Mouse (Mus musculus): ENCODE measurements around the gene Tfdp2. TPM values are rescaled to one million over a fixed set of nuclear protein-coding genes. Genes with fewer than 3 reads are reported as not detected.
A peak's percentile ranks its signal among the peaks of the same experiment; 100 is the strongest.

Gene Tfdp2
- polyA plus RNA-seq, 1 experiment: 17.0 TPM

- TF ChIP-seq CTCF (IDR thresholded peaks at IDR 0.05; ENCODE audit: extremely low read depth, insufficient read depth, insufficient read length, insufficient replicate concordance) (no peak), POLR2A (IDR thresholded peaks at IDR 0.05; ENCODE audit: low read depth, low read length) (no peak)
- Histone ChIP-seq H3K27ac (ENCODE audit: insufficient read depth, low read length) (no peak overlapping the region), H3K4me3 (ENCODE audit: extremely low read depth, insufficient read depth, insufficient read length) (no peak overlapping the region), H3K27me3 (ENCODE audit: control insufficient read depth, insufficient read depth, low read length) (no peaks in the 10 kb centered on the region), H3K4me1 (ENCODE audit: control insufficient read depth, insufficient read depth, insufficient read length) (no peaks in the 10 kb centered on the region), H3K36me3 (ENCODE audit: control insufficient read depth, insufficient read depth, low read length) (no peaks in the 10 kb centered on the region)
- DNase-seq (ENCODE audit: low read depth in 1 of 2, low spot score in 2 of 2): no peak
- 84% methylated on average over 2 of the region's 2 CpGs for WGBS
Observed at GRCm38 (mm10) chr9:96223302-96223701, 27.2 kb downstream of the Tfdp2 start.

GRCm38 (mm10) chr9:96228285-96228684, 32.2 kb downstream of the Tfdp2 start:
- Histone ChIP-seq H3K27me3 (ENCODE audit: control insufficient read depth, insufficient read depth, low read length) (no peaks in the 10 kb centered on the region), H3K4me3 (ENCODE audit: extremely low read depth, insufficient read depth, insufficient read length) (no peak overlapping the region), H3K4me1 (ENCODE audit: control insufficient read depth, insufficient read depth, insufficient read length) (no peaks in the 10 kb centered on the region), H3K27ac (ENCODE audit: insufficient read depth, low read length) (no peak overlapping the region), H3K36me3 (ENCODE audit: control insufficient read depth, insufficient read depth, low read length) (no peaks in the 10 kb centered on the region)
- no peak for TF ChIP-seq POLR2A (IDR thresholded peaks at IDR 0.05; ENCODE audit: low read depth, low read length)
- TF ChIP-seq CTCF (IDR thresholded peaks at IDR 0.05; ENCODE audit: extremely low read depth, insufficient read depth, insufficient read length, insufficient replicate concordance): no peak
- DNase-seq (ENCODE audit: low read depth in 1 of 2, low spot score in 2 of 2): no peak

- Histone ChIP-seq H3K36me3 (ENCODE audit: control insufficient read depth, insufficient read depth, low read length) (no peaks in the 10 kb centered on the region), H3K4me1 (ENCODE audit: control insufficient read depth, insufficient read depth, insufficient read length) (no peaks in the 10 kb centered on the region), H3K27ac (ENCODE audit: insufficient read depth, low read length) (no peak overlapping the region), H3K4me3 (ENCODE audit: extremely low read depth, insufficient read depth, insufficient read length) (no peak overlapping the region), H3K27me3 (ENCODE audit: control insufficient read depth, insufficient read depth, low read length) (no peaks in the 10 kb centered on the region)
- 88% methylated on average over 2 of the region's 2 CpGs for WGBS
- DNase-seq (ENCODE audit: low read depth in 1 of 2, low spot score in 2 of 2): no peak
- TF ChIP-seq CTCF (IDR thresholded peaks at IDR 0.05; ENCODE audit: extremely low read depth, insufficient read depth, insufficient read length, insufficient replicate concordance): no peak
- no peak for TF ChIP-seq POLR2A (IDR thresholded peaks at IDR 0.05; ENCODE audit: low read depth, low read length)
Observed at GRCm38 (mm10) chr9:96230271-96230670, 34.2 kb downstream of the Tfdp2 start.

GRCm38 (mm10) chr9:96235477-96235876, 39.4 kb downstream of the Tfdp2 start:
- DNase-seq (ENCODE audit: low read depth in 1 of 2, low spot score in 2 of 2): no peak
- Histone ChIP-seq H3K27me3 (ENCODE audit: control insufficient read depth, insufficient read depth, low read length) (no peaks in the 10 kb centered on the region), H3K27ac (ENCODE audit: insufficient read depth, low read length) (no peak overlapping the region), H3K4me3 (ENCODE audit: extremely low read depth, insufficient read depth, insufficient read length) (no peak overlapping the region), H3K36me3 (ENCODE audit: control insufficient read depth, insufficient read depth, low read length) (no peaks in the 10 kb centered on the region), H3K4me1 (ENCODE audit: control insufficient read depth, insufficient read depth, insufficient read length) (no peaks in the 10 kb centered on the region)
- TF ChIP-seq POLR2A (IDR thresholded peaks at IDR 0.05; ENCODE audit: low read depth, low read length) (no peak), CTCF (IDR thresholded peaks at IDR 0.05; ENCODE audit: extremely low read depth, insufficient read depth, insufficient read length, insufficient replicate concordance) (no peak)
- 91% methylated on average over 2 of the region's 2 CpGs for WGBS

- Histone ChIP-seq H3K27me3 (ENCODE audit: control insufficient read depth, insufficient read depth, low read length) (no peaks in the 10 kb centered on the region), H3K27ac (ENCODE audit: insufficient read depth, low read length) (no peak overlapping the region), H3K4me1 (ENCODE audit: control insufficient read depth, insufficient read depth, insufficient read length) (no peaks in the 10 kb centered on the region), H3K4me3 (ENCODE audit: extremely low read depth, insufficient read depth, insufficient read length) (no peak overlapping the region), H3K36me3 (ENCODE audit: control insufficient read depth, insufficient read depth, low read length) (no peaks in the 10 kb centered on the region; the same call in 1 of the 2 replicates)
- WGBS: 100% methylated on average over 1 of the region's 1 CpGs
- TF ChIP-seq POLR2A (IDR thresholded peaks at IDR 0.05; ENCODE audit: low read depth, low read length) (no peak), CTCF (IDR thresholded peaks at IDR 0.05; ENCODE audit: extremely low read depth, insufficient read depth, insufficient read length, insufficient replicate concordance) (no peak)
- no peak for DNase-seq (ENCODE audit: low read depth in 1 of 2, low spot score in 2 of 2)
Observed at GRCm38 (mm10) chr9:96237391-96237790, 41.3 kb downstream of the Tfdp2 start.

- Histone ChIP-seq H3K36me3 (ENCODE audit: control insufficient read depth, insufficient read depth, low read length) (no peaks in the 10 kb centered on the region; the same call in 1 of the 2 replicates), H3K4me3 (ENCODE audit: extremely low read depth, insufficient read depth, insufficient read length) (no peak overlapping the region), H3K27ac (ENCODE audit: insufficient read depth, low read length) (no peak overlapping the region), H3K4me1 (ENCODE audit: control insufficient read depth, insufficient read depth, insufficient read length) (no peaks in the 10 kb centered on the region), H3K27me3 (ENCODE audit: control insufficient read depth, insufficient read depth, low read length) (no peaks in the 10 kb centered on the region)
- no peak for DNase-seq (ENCODE audit: low read depth in 1 of 2, low spot score in 2 of 2)
- WGBS: 100% methylated on average over 1 of the region's 1 CpGs
- TF ChIP-seq CTCF (IDR thresholded peaks at IDR 0.05; ENCODE audit: extremely low read depth, insufficient read depth, insufficient read length, insufficient replicate concordance) (no peak), POLR2A (IDR thresholded peaks at IDR 0.05; ENCODE audit: low read depth, low read length) (no peak)
Observed at GRCm38 (mm10) chr9:96238286-96238685, 42.2 kb downstream of the Tfdp2 start.

- H3K27me3 ChIP-seq (ENCODE audit: control insufficient read depth, insufficient read depth, low read length): no peaks in the 10 kb centered on the region
- peak overlapping the region; percentile 20; the same call in 1 of the 2 replicates for H3K27ac ChIP-seq (ENCODE audit: insufficient read depth, low read length)
- WGBS: 88% methylated on average over 10 of the region's 10 CpGs
- DNase-seq (ENCODE audit: low read depth in 1 of 2, low spot score in 2 of 2): no peak
- no peak for TF ChIP-seq POLR2A (IDR thresholded peaks at IDR 0.05; ENCODE audit: low read depth, low read length)
- no peak overlapping the region for H3K4me3 ChIP-seq (ENCODE audit: extremely low read depth, insufficient read depth, insufficient read length)
- H3K36me3 ChIP-seq (ENCODE audit: control insufficient read depth, insufficient read depth, low read length): no peaks in the 10 kb centered on the region; the same call in 1 of the 2 replicates
- no peaks in the 10 kb centered on the region for H3K4me1 ChIP-seq (ENCODE audit: control insufficient read depth, insufficient read depth, insufficient read length)
Observed at GRCm38 (mm10) chr9:96241134-96242097, 45.3 kb downstream of the Tfdp2 start.
